Mouse (Mus musculus): ENCODE data around the gene Il20rb. TPM values are rescaled to one million over a fixed set of nuclear protein-coding genes. Genes with fewer than 3 reads are reported as not detected.

The Il20rb gene
- polyA plus RNA-seq, 1 experiment from 2014 or later = 0.32 TPM

DNA sequence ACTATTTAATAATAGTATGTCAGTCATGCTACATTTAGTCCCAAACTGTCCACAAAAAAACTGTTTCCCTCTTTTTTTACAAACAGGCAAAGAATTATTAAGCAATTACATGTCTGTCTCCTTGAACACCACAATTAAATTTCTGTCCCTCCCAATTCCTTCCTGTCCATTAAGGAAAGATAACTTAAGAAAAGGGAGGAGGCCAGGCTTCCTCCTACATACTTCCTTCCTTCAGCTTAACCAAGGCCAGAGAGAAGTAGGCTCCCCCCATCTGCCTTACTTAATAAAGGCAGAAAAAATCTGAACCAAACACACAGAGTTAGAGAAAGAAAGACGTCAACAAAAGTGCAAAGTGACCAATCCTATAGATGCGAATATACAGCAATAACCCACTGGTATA is 21.0 kb upstream of the Il20rb start:
- no peak for ATAC-seq (ENCODE audit: low read depth)
- Histone ChIP-seq H3K27me3 (ENCODE audit: control insufficient read depth, insufficient read depth, low read length) (no peaks in the 10 kb centered on the region), H3K9ac (replicated peaks; ENCODE audit: low read depth, low read length) (no peak overlapping the region), H3K9me3 (ENCODE audit: control insufficient read depth, low read length) (no peaks in the 10 kb centered on the region), H3K4me3 (ENCODE audit: low read depth, low read length) (no peak overlapping the region), H3K36me3 (ENCODE audit: control insufficient read depth, insufficient read depth, low read length) (no peaks in the 10 kb centered on the region), H3K4me1 (ENCODE audit: control insufficient read depth, insufficient read depth, low read length) (no peaks in the 10 kb centered on the region), H3K27ac (ENCODE audit: low read depth, low read length) (no peak overlapping the region), H3K4me2 (ENCODE audit: low read depth, low read length) (no peak overlapping the region)
- WGBS = 89% methylated on average over 2 of the region's 2 CpGs

GRCm38 (mm10) chr9:100506652-100507051 is 20.1 kb upstream of the Il20rb start:
- H3K36me3 ChIP-seq (ENCODE audit: control insufficient read depth, insufficient read depth, low read length) = no peaks in the 10 kb centered on the region
- no peaks in the 10 kb centered on the region for H3K9me3 ChIP-seq (ENCODE audit: control insufficient read depth, low read length)
- 65% methylated on average over 2 of the region's 2 CpGs for WGBS
- no peak overlapping the region for H3K27ac ChIP-seq (ENCODE audit: low read depth, low read length)
- no peak overlapping the region for H3K4me3 ChIP-seq (ENCODE audit: low read depth, low read length)
- no peak overlapping the region for H3K9ac ChIP-seq (replicated peaks; ENCODE audit: low read depth, low read length)
- no peaks in the 10 kb centered on the region for H3K27me3 ChIP-seq (ENCODE audit: control insufficient read depth, insufficient read depth, low read length)
- H3K4me1 ChIP-seq (ENCODE audit: control insufficient read depth, insufficient read depth, low read length) = no peaks in the 10 kb centered on the region
- no peak overlapping the region for H3K4me2 ChIP-seq (ENCODE audit: low read depth, low read length)
- no peak for ATAC-seq (ENCODE audit: low read depth)

DNA sequence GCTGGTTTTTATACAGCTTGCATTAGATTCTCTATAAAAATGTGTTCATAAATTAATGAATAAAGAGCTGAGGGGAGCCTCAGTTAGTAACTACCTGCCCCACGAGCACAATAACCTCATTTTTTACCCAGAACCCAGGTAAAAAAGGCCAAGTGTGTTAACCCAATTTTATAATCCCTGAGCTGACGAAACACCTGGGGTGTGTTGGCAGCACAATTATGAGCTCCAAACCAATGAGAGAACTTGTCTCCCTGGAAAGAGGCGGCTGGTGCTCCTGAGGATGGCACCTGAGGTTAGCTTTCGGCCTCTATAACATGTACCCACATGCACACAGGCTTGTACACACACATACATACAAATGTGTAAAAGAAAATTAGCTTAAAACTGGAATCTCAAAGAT is 18.9 kb upstream of the Il20rb start:
- Histone ChIP-seq H3K4me3 (ENCODE audit: low read depth, low read length) (no peak overlapping the region), H3K4me2 (ENCODE audit: low read depth, low read length) (no peak overlapping the region), H3K27me3 (ENCODE audit: control insufficient read depth, insufficient read depth, low read length) (no peaks in the 10 kb centered on the region), H3K36me3 (ENCODE audit: control insufficient read depth, insufficient read depth, low read length) (no peaks in the 10 kb centered on the region), H3K9me3 (ENCODE audit: control insufficient read depth, low read length) (no peaks in the 10 kb centered on the region), H3K4me1 (ENCODE audit: control insufficient read depth, insufficient read depth, low read length) (no peaks in the 10 kb centered on the region), H3K9ac (replicated peaks; ENCODE audit: low read depth, low read length) (no peak overlapping the region), H3K27ac (ENCODE audit: low read depth, low read length) (no peak overlapping the region)
- no peak for ATAC-seq (ENCODE audit: low read depth)
- WGBS = 90% methylated on average over 4 of the region's 4 CpGs

DNA sequence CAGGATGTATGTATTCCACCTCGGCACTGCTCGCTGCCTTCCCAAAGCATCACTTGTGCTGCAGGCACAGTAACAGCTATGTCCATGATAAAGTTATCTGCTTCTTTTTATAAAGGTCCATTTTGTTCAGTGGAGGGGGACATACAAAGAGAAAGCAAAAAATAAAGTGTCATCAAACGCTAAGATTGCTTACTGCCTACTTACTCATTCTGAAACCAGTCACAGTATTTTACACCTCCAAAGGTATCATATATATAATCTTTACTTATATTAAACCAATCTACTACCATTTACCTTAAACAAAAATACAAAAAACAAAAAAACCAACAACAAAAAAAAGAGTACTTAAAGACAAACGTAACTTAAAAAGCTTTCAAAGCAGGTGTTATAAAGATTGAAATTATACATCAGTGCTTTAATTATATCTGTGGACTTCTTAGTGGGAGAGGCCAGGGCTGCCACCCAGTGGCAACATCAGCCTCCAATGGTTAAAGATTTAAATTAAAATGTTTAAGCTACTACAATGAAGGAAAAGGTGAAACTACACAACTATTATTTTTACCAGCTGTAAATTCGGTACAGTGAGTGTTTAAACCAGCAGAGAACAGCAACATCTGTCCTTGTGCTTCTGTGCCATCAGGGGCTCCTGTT is 7.1 kb upstream of the Il20rb start:
- no peaks in the 10 kb centered on the region for H3K27me3 ChIP-seq (ENCODE audit: control insufficient read depth, insufficient read depth, low read length)
- H3K9me3 ChIP-seq (ENCODE audit: control insufficient read depth, low read length) = no peaks in the 10 kb centered on the region
- H3K4me1 ChIP-seq (ENCODE audit: control insufficient read depth, insufficient read depth, low read length) = no peaks in the 10 kb centered on the region
- no peak overlapping the region for H3K27ac ChIP-seq (ENCODE audit: low read depth, low read length)
- H3K36me3 ChIP-seq (ENCODE audit: control insufficient read depth, insufficient read depth, low read length) = no peaks in the 10 kb centered on the region
- H3K4me3 ChIP-seq (ENCODE audit: low read depth, low read length) = no peak overlapping the region
- H3K9ac ChIP-seq (replicated peaks; ENCODE audit: low read depth, low read length) = no peak overlapping the region
- WGBS = 93% methylated on average over 5 of the region's 5 CpGs
- H3K4me2 ChIP-seq (ENCODE audit: low read depth, low read length) = no peak overlapping the region
- ATAC-seq (ENCODE audit: low read depth) = no peak

- H3K4me1 ChIP-seq (ENCODE audit: control insufficient read depth, insufficient read depth, low read length) = no peaks in the 10 kb centered on the region
- no peak overlapping the region for H3K9ac ChIP-seq (replicated peaks; ENCODE audit: low read depth, low read length)
- no peak overlapping the region for H3K4me3 ChIP-seq (ENCODE audit: low read depth, low read length)
- 93% methylated on average over 1 of the region's 1 CpGs for WGBS
- no peaks in the 10 kb centered on the region for H3K36me3 ChIP-seq (ENCODE audit: control insufficient read depth, insufficient read depth, low read length)
- ATAC-seq (ENCODE audit: low read depth) = no peak
- no peak overlapping the region for H3K4me2 ChIP-seq (ENCODE audit: low read depth, low read length)
- H3K27me3 ChIP-seq (ENCODE audit: control insufficient read depth, insufficient read depth, low read length) = no peaks in the 10 kb centered on the region
- no peak overlapping the region for H3K27ac ChIP-seq (ENCODE audit: low read depth, low read length)
- no peaks in the 10 kb centered on the region for H3K9me3 ChIP-seq (ENCODE audit: control insufficient read depth, low read length)
These were observed 4.8 kb upstream of the Il20rb start for GRCm38 (mm10) chr9:100491424-100491823.

DNA sequence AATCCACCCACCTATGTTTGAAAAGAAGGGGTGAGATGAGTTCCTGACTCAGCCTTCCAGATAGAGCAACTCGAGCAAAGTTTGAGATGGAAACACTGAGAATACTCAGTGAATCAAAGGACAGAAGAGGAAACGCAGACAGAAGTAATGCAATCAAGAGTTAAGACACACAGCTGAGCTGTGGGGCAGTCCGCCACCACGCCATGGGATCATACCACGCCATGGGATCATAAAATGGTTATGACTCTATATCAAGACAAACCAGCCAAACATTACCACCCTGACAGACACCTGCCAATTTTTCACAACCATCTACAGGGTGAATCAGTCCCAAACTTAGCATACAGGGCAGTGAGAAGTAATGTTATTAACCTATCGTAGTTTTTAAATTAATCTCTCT is 2.4 kb upstream of the Il20rb start:
- no peaks in the 10 kb centered on the region for H3K9me3 ChIP-seq (ENCODE audit: control insufficient read depth, low read length)
- no peak overlapping the region for H3K4me2 ChIP-seq (ENCODE audit: low read depth, low read length)
- no peak overlapping the region for H3K9ac ChIP-seq (replicated peaks; ENCODE audit: low read depth, low read length)
- H3K4me3 ChIP-seq (ENCODE audit: low read depth, low read length) = no peak overlapping the region
- ATAC-seq (ENCODE audit: low read depth) = no peak
- H3K27me3 ChIP-seq (ENCODE audit: control insufficient read depth, insufficient read depth, low read length) = no peaks in the 10 kb centered on the region
- WGBS = 96% methylated on average over 6 of the region's 6 CpGs
- no peaks in the 10 kb centered on the region for H3K4me1 ChIP-seq (ENCODE audit: control insufficient read depth, insufficient read depth, low read length)
- H3K27ac ChIP-seq (ENCODE audit: low read depth, low read length) = no peak overlapping the region
- H3K36me3 ChIP-seq (ENCODE audit: control insufficient read depth, insufficient read depth, low read length) = no peaks in the 10 kb centered on the region

GRCm38 (mm10) chr9:100488056-100488713 is 1.6 kb upstream of the Il20rb start:
- no peak for ATAC-seq (ENCODE audit: low read depth)
- WGBS = 69% methylated on average over 7 of the region's 7 CpGs
- Histone ChIP-seq H3K27me3 (ENCODE audit: control insufficient read depth, insufficient read depth, low read length) (no peaks in the 10 kb centered on the region), H3K36me3 (ENCODE audit: control insufficient read depth, insufficient read depth, low read length) (no peaks in the 10 kb centered on the region), H3K9ac (replicated peaks; ENCODE audit: low read depth, low read length) (no peak overlapping the region), H3K4me2 (ENCODE audit: low read depth, low read length) (no peak overlapping the region), H3K9me3 (ENCODE audit: control insufficient read depth, low read length) (no peaks in the 10 kb centered on the region), H3K27ac (ENCODE audit: low read depth, low read length) (no peak overlapping the region), H3K4me1 (ENCODE audit: control insufficient read depth, insufficient read depth, low read length) (no peaks in the 10 kb centered on the region), H3K4me3 (ENCODE audit: low read depth, low read length) (no peak overlapping the region)

DNA sequence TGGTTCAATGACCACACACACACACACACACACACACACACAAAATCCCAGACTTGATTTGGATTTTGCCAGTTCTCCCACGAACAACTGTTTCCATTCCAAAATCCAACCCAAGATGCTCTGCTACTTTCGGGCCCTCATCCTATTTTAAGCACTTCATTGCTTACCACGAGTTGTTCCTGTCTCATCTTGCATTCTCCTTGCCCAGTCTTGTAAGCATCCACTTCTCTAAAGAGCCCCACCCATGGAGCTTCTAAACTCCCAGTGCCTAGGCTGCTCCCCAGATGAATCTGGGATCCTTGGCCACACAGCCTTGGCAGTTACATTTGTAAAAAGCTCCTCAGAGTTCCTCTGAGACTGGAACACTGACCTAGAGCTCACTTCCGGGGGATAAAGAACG is 3.3 kb downstream of the Il20rb start:
- Histone ChIP-seq H3K36me3 (ENCODE audit: control insufficient read depth, insufficient read depth, low read length) (no peaks in the 10 kb centered on the region), H3K9ac (replicated peaks; ENCODE audit: low read depth, low read length) (no peak overlapping the region), H3K4me3 (ENCODE audit: low read depth, low read length) (no peak overlapping the region), H3K27me3 (ENCODE audit: control insufficient read depth, insufficient read depth, low read length) (no peaks in the 10 kb centered on the region), H3K27ac (ENCODE audit: low read depth, low read length) (no peak overlapping the region), H3K4me1 (ENCODE audit: control insufficient read depth, insufficient read depth, low read length) (no peaks in the 10 kb centered on the region), H3K4me2 (ENCODE audit: low read depth, low read length) (no peak overlapping the region), H3K9me3 (ENCODE audit: control insufficient read depth, low read length) (no peaks in the 10 kb centered on the region)
- WGBS = 90% methylated on average over 5 of the region's 5 CpGs
- no peak for ATAC-seq (ENCODE audit: low read depth)

GRCm38 (mm10) chr9:100481626-100482025 is 5.0 kb downstream of the Il20rb start:
- no peak for ATAC-seq (ENCODE audit: low read depth)
- H3K4me2 ChIP-seq (ENCODE audit: low read depth, low read length) = no peak overlapping the region
- no peak overlapping the region for H3K4me3 ChIP-seq (ENCODE audit: low read depth, low read length)
- no peaks in the 10 kb centered on the region for H3K36me3 ChIP-seq (ENCODE audit: control insufficient read depth, insufficient read depth, low read length)
- WGBS = 63% methylated on average over 6 of the region's 6 CpGs
- H3K27ac ChIP-seq (ENCODE audit: low read depth, low read length) = no peak overlapping the region
- H3K9ac ChIP-seq (replicated peaks; ENCODE audit: low read depth, low read length) = no peak overlapping the region
- H3K27me3 ChIP-seq (ENCODE audit: control insufficient read depth, insufficient read depth, low read length) = no peaks in the 10 kb centered on the region
- no peaks in the 10 kb centered on the region for H3K9me3 ChIP-seq (ENCODE audit: control insufficient read depth, low read length)
- no peaks in the 10 kb centered on the region for H3K4me1 ChIP-seq (ENCODE audit: control insufficient read depth, insufficient read depth, low read length)
